Mouse (Mus musculus): Measurements from ENCODE around the gene Zfp59. TPM values are rescaled to one million over a fixed set of nuclear protein-coding genes. Genes with fewer than 3 reads are reported as not detected.
"Not testable (repeated sequence)": the region's sequence is repeated elsewhere in the genome, so short reads cannot be mapped to it uniquely, and the experiment has no call there.

Gene Zfp59
- total RNA-seq, 2 experiments from 2014 or later = 2.6 to 3.6 TPM

GRCm38 (mm10) chr7:27860396-27861235, 22.2 kb downstream of the Zfp59 start:
- peak; percentile 87 for DNase-seq
- intact Hi-C loops (cut with DNase I) = no loop called here

GRCm38 (mm10) chr7:27862578-27862977, 24.2 kb downstream of the Zfp59 start:
- DNase-seq; intact Hi-C loops (cut with DNase I): not testable (repeated sequence)

GRCm38 (mm10) chr7:27881721-27882120, 43.3 kb downstream of the Zfp59 start:
- peak; percentile 8 to 31 for DNase-seq
- intact Hi-C loops (cut with DNase I) = no loop called here

- intact Hi-C loops (cut with DNase I) = no loop called here
- no peak for DNase-seq
Observed at GRCm38 (mm10) chr7:27900601-27901000, 62.2 kb downstream of the Zfp59 start.

GRCm38 (mm10) chr7:27905061-27905848, 66.8 kb downstream of the Zfp59 start:
- no peak for DNase-seq
- intact Hi-C loops (cut with DNase I) = no loop called here

Other genes with a start within 250 kb of the Zfp59 start
- 100 to 1,000 TPM; 171 to 174 TPM for gene Akt2, start 247.1 kb upstream of the Zfp59 start, total RNA-seq (2021)
- not detected for gene Ttc9b, start 184.7 kb upstream of the Zfp59 start, total RNA-seq (2021)
- gene Map3k10, start 164.0 kb upstream of the Zfp59 start, total RNA-seq (2021) = 10 to 100 TPM; 18.1 to 18.9 TPM
- under 1 TPM; 0.62 to 0.69 TPM for gene Zfp607b, start 149.3 kb upstream of the Zfp59 start, total RNA-seq (2021)
- 10 to 100 TPM in 1 of 2 experiments, 1 to 10 TPM in 1; 7.4 to 11.2 TPM for gene Zfp60, start 107.2 kb upstream of the Zfp59 start, total RNA-seq (2021)
- 1 to 10 TPM; 4.8 to 6.7 TPM for gene Zfp626, start 31.4 kb upstream of the Zfp59 start, total RNA-seq (2021)
- gene Zfp607a, start 18.9 kb downstream of the Zfp59 start, total RNA-seq (2021) = 1 to 10 TPM; 3.4 to 5.1 TPM
- gene Zfp974, start 90.9 kb downstream of the Zfp59 start, total RNA-seq (2021) = 1 to 10 TPM; 6.2 to 8.5 TPM
- 10 to 100 TPM in 1 of 2 experiments, 1 to 10 TPM in 1; 7.5 to 10.8 TPM for gene Zfp780b, start 140.6 kb downstream of the Zfp59 start, total RNA-seq (2021)
- gene Zfp850, start 175.5 kb downstream of the Zfp59 start, total RNA-seq (2021) = 1 to 10 TPM in 1 of 2 experiments, under 1 TPM in 1; 0.96 to 1.6 TPM
- 100 to 1,000 TPM; 120 to 121 TPM for gene Psmc4, start 211.5 kb downstream of the Zfp59 start, total RNA-seq (2021)
- under 1 TPM in 1 of 2 experiments, not detected in 1; 0.07 TPM for gene Fcgbp, start 232.6 kb downstream of the Zfp59 start, total RNA-seq (2021)

All from heart, postnatal 10 days (tissue).